Mouse (Mus musculus): ENCODE results near the gene Fcnb. TPM values are rescaled to one million over a fixed set of nuclear protein-coding genes. Genes with fewer than 3 reads are reported as not detected.

Fcnb gene
- polyA plus RNA-seq, 1 experiment, result not detected

DNA sequence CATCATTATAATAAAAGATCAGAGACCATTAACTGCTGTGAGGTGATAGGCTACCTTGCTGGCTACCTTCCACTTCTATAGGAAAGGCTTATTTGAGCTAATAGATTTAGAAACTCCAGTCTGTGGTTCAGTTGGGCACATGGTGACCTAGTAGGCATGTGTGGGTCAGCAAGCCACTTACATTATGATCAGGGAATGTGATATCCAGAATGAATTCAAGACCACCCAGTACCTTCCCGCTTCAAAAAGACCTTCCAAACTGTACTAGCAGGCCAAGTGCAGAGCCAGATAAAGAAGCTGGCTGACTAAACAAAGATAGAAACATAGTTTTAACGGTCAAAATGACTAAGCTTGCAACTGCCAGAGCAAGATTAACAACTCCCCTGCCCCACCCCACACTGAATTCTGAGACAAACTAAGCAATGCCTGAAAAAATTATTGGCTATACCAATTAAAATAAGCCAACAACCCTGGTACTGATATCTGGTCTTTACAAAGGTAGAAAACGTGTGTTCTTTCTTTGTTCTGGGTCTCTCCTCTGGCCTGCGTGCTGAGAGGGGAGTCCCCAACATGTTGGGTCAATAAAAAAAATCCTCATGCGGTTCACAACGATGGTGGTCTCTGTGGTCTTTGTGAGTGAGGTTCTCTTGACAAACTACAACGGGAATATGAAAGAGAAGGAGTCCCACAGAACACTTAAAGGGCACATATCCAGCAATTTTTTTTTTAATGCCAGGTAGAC is 20.2 kb downstream of the Fcnb start:
- Histone ChIP-seq H3K9me3 (ENCODE audit: control insufficient read depth, low read length) (peaks cover 7% of the 10 kb centered on the region; the same call in 1 of the 2 replicates), H3K36me3 (ENCODE audit: control insufficient read depth) (peaks cover 46% of the 10 kb centered on the region), H3K27me3 (ENCODE audit: control insufficient read depth) (no peaks in the 10 kb centered on the region), H3K4me3 (replicated peaks) (peak overlapping the region; percentile 38), H3K4me1 (ENCODE audit: control insufficient read depth) (peaks cover 96% of the 10 kb centered on the region)
- peak; percentile 78 for TF ChIP-seq GATA1 (IDR thresholded peaks at IDR 0.05; ENCODE audit: low read length)
- peak; percentile 77 for TF ChIP-seq TAL1 (IDR thresholded peaks at IDR 0.05; ENCODE audit: low read length)

GRCm38 (mm10) chr2:28063711-28064338 is 20.9 kb downstream of the Fcnb start:
- Histone ChIP-seq H3K4me1 (ENCODE audit: control insufficient read depth) (peaks cover 91% of the 10 kb centered on the region), H3K4me3 (replicated peaks) (peak overlapping the region; percentile 38), H3K36me3 (ENCODE audit: control insufficient read depth) (peaks cover 41% of the 10 kb centered on the region), H3K9me3 (ENCODE audit: control insufficient read depth, low read length) (peaks cover 7% of the 10 kb centered on the region; the same call in 1 of the 2 replicates), H3K27me3 (ENCODE audit: control insufficient read depth) (no peaks in the 10 kb centered on the region)
- TF ChIP-seq TAL1 (IDR thresholded peaks at IDR 0.05; ENCODE audit: low read length) (no peak), GATA1 (IDR thresholded peaks at IDR 0.05; ENCODE audit: low read length) (no peak)

DNA sequence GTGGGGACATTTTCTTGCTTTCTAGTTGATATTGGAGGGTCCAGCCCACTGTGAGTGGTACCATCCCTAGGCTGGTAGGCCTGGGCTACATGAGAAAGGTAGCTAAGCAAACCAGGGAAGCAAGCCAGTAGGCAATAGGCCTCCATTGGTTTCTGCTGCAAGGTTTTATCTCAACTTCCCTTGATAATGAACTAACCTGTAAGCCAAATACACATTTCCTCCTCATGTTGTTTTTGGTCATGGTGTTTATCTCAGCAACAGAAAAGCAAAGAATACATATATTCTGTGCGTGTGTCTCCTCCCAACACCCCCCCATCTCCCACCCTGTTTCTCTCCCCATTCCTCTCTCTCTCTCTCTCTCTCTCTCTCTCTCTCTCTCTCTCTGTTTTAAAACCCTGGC is 24.8 kb downstream of the Fcnb start:
- TF ChIP-seq TAL1 (IDR thresholded peaks at IDR 0.05; ENCODE audit: low read length) (no peak), GATA1 (IDR thresholded peaks at IDR 0.05; ENCODE audit: low read length) (no peak)
- H3K4me3 ChIP-seq (replicated peaks), result no peak overlapping the region
- H3K36me3 ChIP-seq (ENCODE audit: control insufficient read depth), result peaks cover 14% of the 10 kb centered on the region
- no peaks in the 10 kb centered on the region; the same call in 1 of the 2 replicates for H3K9me3 ChIP-seq (ENCODE audit: control insufficient read depth, low read length)
- H3K27me3 ChIP-seq (ENCODE audit: control insufficient read depth), result no peaks in the 10 kb centered on the region
- H3K4me1 ChIP-seq (ENCODE audit: control insufficient read depth), result peaks cover 63% of the 10 kb centered on the region

GRCm38 (mm10) chr2:28047092-28047491 is 37.6 kb downstream of the Fcnb start:
- peaks cover 62% of the 10 kb centered on the region for H3K4me1 ChIP-seq (ENCODE audit: control insufficient read depth)
- no peak overlapping the region for H3K4me3 ChIP-seq (replicated peaks)
- H3K36me3 ChIP-seq (ENCODE audit: control insufficient read depth), result peaks cover 2% of the 10 kb centered on the region; the same call in 1 of the 2 replicates
- no peaks in the 10 kb centered on the region for H3K27me3 ChIP-seq (ENCODE audit: control insufficient read depth)
- TF ChIP-seq GATA1 (IDR thresholded peaks at IDR 0.05; ENCODE audit: low read length), result no peak
- TF ChIP-seq TAL1 (IDR thresholded peaks at IDR 0.05; ENCODE audit: low read length), result no peak
- peaks cover 2% of the 10 kb centered on the region; the same call in 1 of the 2 replicates for H3K9me3 ChIP-seq (ENCODE audit: control insufficient read depth, low read length)

- no peak overlapping the region for H3K4me3 ChIP-seq (replicated peaks)
- H3K36me3 ChIP-seq (ENCODE audit: control insufficient read depth), result peaks cover 2% of the 10 kb centered on the region; the same call in 1 of the 2 replicates
- H3K27me3 ChIP-seq (ENCODE audit: control insufficient read depth), result no peaks in the 10 kb centered on the region
- peaks cover 63% of the 10 kb centered on the region for H3K4me1 ChIP-seq (ENCODE audit: control insufficient read depth)
- no peak for TF ChIP-seq GATA1 (IDR thresholded peaks at IDR 0.05; ENCODE audit: low read length)
- H3K9me3 ChIP-seq (ENCODE audit: control insufficient read depth, low read length), result peaks cover 2% of the 10 kb centered on the region; the same call in 1 of the 2 replicates
Observed at GRCm38 (mm10) chr2:28046311-28046710, 38.4 kb downstream of the Fcnb start.

- Histone ChIP-seq H3K9me3 (ENCODE audit: control insufficient read depth, low read length) (peaks cover 2% of the 10 kb centered on the region; the same call in 1 of the 2 replicates), H3K4me1 (ENCODE audit: control insufficient read depth) (peaks cover 62% of the 10 kb centered on the region), H3K27me3 (ENCODE audit: control insufficient read depth) (no peaks in the 10 kb centered on the region), H3K4me3 (replicated peaks) (no peak overlapping the region), H3K36me3 (ENCODE audit: control insufficient read depth) (peaks cover 2% of the 10 kb centered on the region; the same call in 1 of the 2 replicates)
- TF ChIP-seq TAL1 (IDR thresholded peaks at IDR 0.05; ENCODE audit: low read length) (no peak), GATA1 (IDR thresholded peaks at IDR 0.05; ENCODE audit: low read length) (no peak)
Observed at GRCm38 (mm10) chr2:28044920-28045598, 39.6 kb downstream of the Fcnb start.

DNA sequence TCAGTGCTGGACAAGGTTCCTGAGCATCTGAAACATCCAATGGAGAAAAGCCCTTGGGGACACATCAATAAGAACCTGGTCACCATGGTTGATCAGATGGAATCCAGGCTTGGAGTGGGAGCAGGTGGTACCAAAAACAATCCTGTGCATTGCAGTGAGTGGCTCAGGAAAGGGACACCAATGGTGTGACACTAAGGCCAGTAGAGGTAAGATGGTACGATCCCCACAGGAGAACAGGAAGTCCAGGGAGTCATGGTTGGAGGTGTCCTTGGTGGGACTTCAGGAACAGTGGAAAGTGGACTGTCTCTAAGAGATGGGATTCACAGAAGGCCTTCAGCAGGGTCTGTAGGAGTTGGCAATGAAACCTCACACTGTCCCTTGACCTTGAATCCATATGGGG is 44.2 kb downstream of the Fcnb start:
- peaks cover 48% of the 10 kb centered on the region for H3K4me1 ChIP-seq (ENCODE audit: control insufficient read depth)
- no peaks in the 10 kb centered on the region for H3K9me3 ChIP-seq (ENCODE audit: control insufficient read depth, low read length)
- no peak overlapping the region for H3K4me3 ChIP-seq (replicated peaks)
- H3K27me3 ChIP-seq (ENCODE audit: control insufficient read depth), result no peaks in the 10 kb centered on the region
- H3K36me3 ChIP-seq (ENCODE audit: control insufficient read depth), result peaks cover 33% of the 10 kb centered on the region
- TF ChIP-seq GATA1 (IDR thresholded peaks at IDR 0.05; ENCODE audit: low read length) (no peak), TAL1 (IDR thresholded peaks at IDR 0.05; ENCODE audit: low read length) (no peak)

DNA sequence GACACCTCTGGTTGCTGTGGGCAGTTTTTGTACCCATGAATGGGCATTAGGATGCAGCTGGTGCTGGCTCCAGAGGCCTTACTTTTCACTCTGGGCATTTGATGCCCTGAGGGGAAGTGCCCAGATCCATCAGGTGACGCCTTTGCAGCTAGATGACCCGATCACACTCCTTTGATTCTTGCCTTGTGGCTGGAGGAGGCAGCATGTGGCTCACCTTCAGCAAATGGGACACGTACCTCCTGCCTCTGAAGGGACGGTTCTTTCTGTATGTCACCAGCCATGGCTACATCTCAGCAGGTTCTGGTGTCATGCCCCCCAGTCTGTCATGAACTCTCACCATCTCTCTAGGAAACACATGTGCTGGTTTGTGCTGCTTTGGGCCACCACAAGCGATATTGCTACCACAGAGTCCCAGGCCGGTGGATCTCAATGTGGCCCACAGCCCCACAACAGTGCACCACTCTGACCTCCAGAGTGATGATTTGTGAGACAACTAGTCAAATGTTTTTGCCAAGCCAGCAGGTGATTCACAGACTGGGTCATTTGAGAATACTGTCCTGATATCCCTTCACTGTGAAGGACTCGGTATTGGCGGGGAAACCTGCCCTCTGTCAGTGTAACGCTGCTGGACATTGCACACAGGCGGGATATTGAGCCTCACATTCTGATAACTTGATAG is 44.9 kb downstream of the Fcnb start:
- TF ChIP-seq TAL1 (IDR thresholded peaks at IDR 0.05; ENCODE audit: low read length), result no peak
- no peak for TF ChIP-seq GATA1 (IDR thresholded peaks at IDR 0.05; ENCODE audit: low read length)
- Histone ChIP-seq H3K36me3 (ENCODE audit: control insufficient read depth) (peaks cover 31% of the 10 kb centered on the region), H3K4me3 (replicated peaks) (no peak overlapping the region), H3K9me3 (ENCODE audit: control insufficient read depth, low read length) (no peaks in the 10 kb centered on the region), H3K4me1 (ENCODE audit: control insufficient read depth) (peaks cover 41% of the 10 kb centered on the region), H3K27me3 (ENCODE audit: control insufficient read depth) (no peaks in the 10 kb centered on the region)

Data from erythroblast, embryonic 14.5 days (primary cell).